Mouse (Mus musculus): ENCODE results near the gene Meiob. TPM values are rescaled to one million over a fixed set of nuclear protein-coding genes. Genes with fewer than 3 reads are reported as not detected.
A peak's percentile ranks its signal among the peaks of the same experiment; 100 is the strongest.

The Meiob gene
- polyA plus RNA-seq, 1 experiment, result not detected

DNA sequence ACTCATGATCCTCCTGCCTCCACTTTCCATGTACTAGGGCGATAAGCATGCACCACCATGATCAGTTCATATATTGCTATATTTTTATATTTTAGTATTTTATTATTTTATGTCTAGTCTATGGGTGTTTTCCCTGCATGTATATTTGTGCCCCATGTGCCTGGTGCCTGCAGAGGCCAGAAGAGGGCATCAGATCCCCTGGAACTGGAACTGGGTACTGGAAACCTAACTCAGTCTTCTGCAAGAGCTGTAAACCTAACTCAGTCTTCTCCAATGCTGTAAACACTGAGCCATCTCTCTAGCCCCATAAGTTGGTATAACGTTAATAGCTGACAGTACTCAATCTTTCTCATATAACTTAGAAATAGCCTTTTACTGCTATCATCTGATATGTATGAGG, 38.5 kb downstream of the Meiob start:
- peak; percentile 16 for DNase-seq
- TF ChIP-seq CTCF (IDR thresholded peaks at IDR 0.05; ENCODE audit: borderline replicate concordance, control insufficient read depth, extremely low read depth, insufficient read depth, low read length, poor library complexity) (no peak), POLR2A (IDR thresholded peaks at IDR 0.05; ENCODE audit: control insufficient read depth, extremely low read depth, insufficient read depth, low read length, poor library complexity) (no peak)
- 83% methylated on average over 2 of the region's 2 CpGs for WGBS
- Histone ChIP-seq H3K27me3 (ENCODE audit: control insufficient read depth, insufficient read depth, low read length) (no peaks in the 10 kb centered on the region), H3K4me3 (ENCODE audit: control insufficient read depth, insufficient read depth, low read length) (no peak overlapping the region), H3K36me3 (ENCODE audit: control insufficient read depth, insufficient read depth, low read length) (no peaks in the 10 kb centered on the region), H3K27ac (ENCODE audit: control insufficient read depth, insufficient read depth, low read length) (no peak overlapping the region), H3K4me1 (replicated peaks; ENCODE audit: control insufficient read depth, insufficient read depth, low read length) (no peaks in the 10 kb centered on the region)

DNA sequence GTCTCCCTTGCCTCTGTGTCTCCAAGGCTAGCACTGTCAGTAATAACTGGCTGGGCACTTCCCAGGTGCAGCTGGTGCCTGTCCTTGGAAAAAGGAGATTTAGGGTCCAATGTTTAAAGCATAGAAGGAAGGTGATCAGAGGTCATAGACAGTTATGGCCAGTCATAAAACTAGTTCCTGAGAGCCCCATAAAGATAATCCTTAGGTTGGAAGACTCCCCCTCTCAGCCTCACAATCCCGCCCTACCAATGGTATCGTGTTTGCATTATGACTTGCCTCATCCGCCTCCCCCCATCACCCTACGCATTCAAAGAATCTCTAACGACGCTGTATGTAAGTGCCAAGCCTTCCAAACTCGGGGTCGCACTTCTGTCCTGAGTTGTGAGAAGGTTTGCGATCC, 40.4 kb downstream of the Meiob start:
- 86% methylated on average over 9 of the region's 9 CpGs for WGBS
- Histone ChIP-seq H3K4me1 (replicated peaks; ENCODE audit: control insufficient read depth, insufficient read depth, low read length) (peaks cover 2% of the 10 kb centered on the region), H3K4me3 (ENCODE audit: control insufficient read depth, insufficient read depth, low read length) (no peak overlapping the region), H3K36me3 (ENCODE audit: control insufficient read depth, insufficient read depth, low read length) (no peaks in the 10 kb centered on the region), H3K27me3 (ENCODE audit: control insufficient read depth, insufficient read depth, low read length) (no peaks in the 10 kb centered on the region), H3K27ac (ENCODE audit: control insufficient read depth, insufficient read depth, low read length) (no peak overlapping the region)
- no peak for DNase-seq
- TF ChIP-seq CTCF (IDR thresholded peaks at IDR 0.05; ENCODE audit: borderline replicate concordance, control insufficient read depth, extremely low read depth, insufficient read depth, low read length, poor library complexity), result no peak
- no peak for TF ChIP-seq POLR2A (IDR thresholded peaks at IDR 0.05; ENCODE audit: control insufficient read depth, extremely low read depth, insufficient read depth, low read length, poor library complexity)

DNA sequence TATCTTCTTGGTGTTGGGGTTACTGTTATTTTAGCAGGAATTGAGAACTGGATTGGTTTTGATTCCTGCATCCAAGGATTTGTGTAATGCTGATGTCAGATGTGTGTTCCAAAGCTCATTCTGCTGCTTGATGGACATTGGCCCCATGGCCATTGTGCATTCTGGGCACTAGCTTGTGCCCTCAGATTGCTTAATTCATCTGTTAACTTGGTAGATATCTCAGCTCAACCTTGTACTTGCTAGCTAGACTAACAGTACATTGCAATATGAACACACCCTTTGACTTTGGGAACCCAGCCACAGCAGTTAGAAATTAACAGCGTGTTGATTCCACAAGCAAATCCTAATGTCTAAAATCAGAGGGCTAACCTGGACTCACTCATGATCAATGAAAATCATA, 43.3 kb downstream of the Meiob start:
- no peaks in the 10 kb centered on the region for H3K27me3 ChIP-seq (ENCODE audit: control insufficient read depth, insufficient read depth, low read length)
- WGBS, result 100% methylated on average over 1 of the region's 1 CpGs
- H3K27ac ChIP-seq (ENCODE audit: control insufficient read depth, insufficient read depth, low read length), result no peak overlapping the region
- H3K36me3 ChIP-seq (ENCODE audit: control insufficient read depth, insufficient read depth, low read length), result no peaks in the 10 kb centered on the region
- DNase-seq, result no peak
- H3K4me1 ChIP-seq (replicated peaks; ENCODE audit: control insufficient read depth, insufficient read depth, low read length), result peaks cover 6% of the 10 kb centered on the region
- TF ChIP-seq POLR2A (IDR thresholded peaks at IDR 0.05; ENCODE audit: control insufficient read depth, extremely low read depth, insufficient read depth, low read length, poor library complexity) (no peak), CTCF (IDR thresholded peaks at IDR 0.05; ENCODE audit: borderline replicate concordance, control insufficient read depth, extremely low read depth, insufficient read depth, low read length, poor library complexity) (no peak)
- H3K4me3 ChIP-seq (ENCODE audit: control insufficient read depth, insufficient read depth, low read length), result no peak overlapping the region

DNA sequence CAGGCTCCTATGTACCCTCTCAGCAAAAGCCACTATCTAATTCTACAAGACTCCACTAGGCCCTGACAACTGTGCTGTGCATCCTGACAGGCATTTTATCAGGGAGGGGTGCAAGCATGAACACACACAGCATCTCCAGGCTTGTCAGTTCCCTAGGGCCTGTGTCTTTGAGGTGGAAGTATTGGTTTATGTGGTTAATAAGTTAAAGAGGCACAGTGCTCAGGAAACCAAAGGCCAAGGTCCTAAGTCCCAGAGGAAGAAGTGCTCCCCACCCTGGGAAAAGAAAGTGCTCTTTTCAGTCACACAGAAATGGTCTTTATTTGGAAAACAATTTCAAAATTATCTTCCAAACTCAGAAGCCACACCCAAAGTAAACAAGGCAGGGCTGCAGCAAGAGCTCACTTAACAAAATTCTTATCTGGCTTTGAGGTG, 44.5 kb downstream of the Meiob start:
- peaks cover 6% of the 10 kb centered on the region for H3K4me1 ChIP-seq (replicated peaks; ENCODE audit: control insufficient read depth, insufficient read depth, low read length)
- no peak overlapping the region for H3K27ac ChIP-seq (ENCODE audit: control insufficient read depth, insufficient read depth, low read length)
- TF ChIP-seq POLR2A (IDR thresholded peaks at IDR 0.05; ENCODE audit: control insufficient read depth, extremely low read depth, insufficient read depth, low read length, poor library complexity), result no peak
- no peak for TF ChIP-seq CTCF (IDR thresholded peaks at IDR 0.05; ENCODE audit: borderline replicate concordance, control insufficient read depth, extremely low read depth, insufficient read depth, low read length, poor library complexity)
- no peaks in the 10 kb centered on the region for H3K36me3 ChIP-seq (ENCODE audit: control insufficient read depth, insufficient read depth, low read length)
- H3K4me3 ChIP-seq (ENCODE audit: control insufficient read depth, insufficient read depth, low read length), result no peak overlapping the region
- no peaks in the 10 kb centered on the region for H3K27me3 ChIP-seq (ENCODE audit: control insufficient read depth, insufficient read depth, low read length)
- no peak for DNase-seq

DNA sequence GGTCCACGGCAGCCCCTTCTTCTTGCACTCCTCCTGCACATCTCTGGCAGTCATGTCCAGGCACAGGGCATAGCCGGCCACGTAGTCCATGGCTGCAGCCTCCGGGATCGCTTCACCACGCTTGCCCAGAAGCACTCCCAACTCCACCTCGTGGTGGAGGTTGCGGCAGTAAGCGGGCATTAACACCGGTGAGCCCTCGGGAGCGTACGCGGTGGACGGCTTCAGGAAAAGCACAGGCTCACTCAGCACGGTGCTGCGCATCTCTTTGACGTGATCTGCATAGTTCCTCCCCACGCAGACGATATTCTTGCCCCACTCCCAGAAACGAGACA, 45.6 kb downstream of the Meiob start:
- no peaks in the 10 kb centered on the region for H3K27me3 ChIP-seq (ENCODE audit: control insufficient read depth, insufficient read depth, low read length)
- TF ChIP-seq CTCF (IDR thresholded peaks at IDR 0.05; ENCODE audit: borderline replicate concordance, control insufficient read depth, extremely low read depth, insufficient read depth, low read length, poor library complexity) (no peak), POLR2A (IDR thresholded peaks at IDR 0.05; ENCODE audit: control insufficient read depth, extremely low read depth, insufficient read depth, low read length, poor library complexity) (no peak)
- no peak for DNase-seq
- peaks cover 6% of the 10 kb centered on the region for H3K4me1 ChIP-seq (replicated peaks; ENCODE audit: control insufficient read depth, insufficient read depth, low read length)
- peak overlapping the region; percentile 62 for H3K4me3 ChIP-seq (ENCODE audit: control insufficient read depth, insufficient read depth, low read length)
- H3K27ac ChIP-seq (ENCODE audit: control insufficient read depth, insufficient read depth, low read length), result peak overlapping the region; percentile 15; the same call in 1 of the 2 replicates
- H3K36me3 ChIP-seq (ENCODE audit: control insufficient read depth, insufficient read depth, low read length), result no peaks in the 10 kb centered on the region
- WGBS, result under 1% methylated on average over 21 of the region's 21 CpGs

- under 1% methylated on average over 58 of the region's 58 CpGs for WGBS
- Histone ChIP-seq H3K27me3 (ENCODE audit: control insufficient read depth, insufficient read depth, low read length) (no peaks in the 10 kb centered on the region), H3K4me1 (replicated peaks; ENCODE audit: control insufficient read depth, insufficient read depth, low read length) (peaks cover 6% of the 10 kb centered on the region), H3K4me3 (ENCODE audit: control insufficient read depth, insufficient read depth, low read length) (peak within 1 kb of the TSS; percentile 62), H3K36me3 (ENCODE audit: control insufficient read depth, insufficient read depth, low read length) (no peaks in the 10 kb centered on the region), H3K27ac (ENCODE audit: control insufficient read depth, insufficient read depth, low read length) (peak within 1 kb of the TSS; percentile 15; the same call in 1 of the 2 replicates)
- TF ChIP-seq CTCF (IDR thresholded peaks at IDR 0.05; ENCODE audit: borderline replicate concordance, control insufficient read depth, extremely low read depth, insufficient read depth, low read length, poor library complexity), result 0 out of 2 replicates have a peak, but pooled peaks have one; percentile 23
- TF ChIP-seq POLR2A (IDR thresholded peaks at IDR 0.05; ENCODE audit: control insufficient read depth, extremely low read depth, insufficient read depth, low read length, poor library complexity), result peak; percentile 85
- peak; percentile 92 for DNase-seq
Measured at GRCm38 (mm10) chr17:24850065-24850772, 46.1 kb downstream of the Meiob start, which contains the start of gene Fahd1. Fahd1 (minus strand) TSS chr17:24850364.

Measured in thymus, adult 2 months (tissue).